Mouse (Mus musculus): Measurements from ENCODE around the gene Atp6v1e2. TPM values are rescaled to one million over a fixed set of nuclear protein-coding genes. Genes with fewer than 3 reads are reported as not detected.
A peak's percentile ranks its signal among the peaks of the same experiment; 100 is the strongest.

Gene Atp6v1e2
- total RNA-seq, 2 experiments from 2014 or later = not detected

- DNase-seq = no peak
- intact Hi-C loops (cut with DNase I) = no loop called here
Observed at GRCm38 (mm10) chr17:86966040-86966439, 18.3 kb upstream of the Atp6v1e2 start.

- intact Hi-C loops (cut with DNase I) = no loop called here
- DNase-seq = no peak
Observed at GRCm38 (mm10) chr17:86965121-86965520, 17.4 kb upstream of the Atp6v1e2 start.

GRCm38 (mm10) chr17:86964502-86964901 is 16.8 kb upstream of the Atp6v1e2 start:
- intact Hi-C loops (cut with DNase I) = loop anchor here (5.0 kb wide), 1 partner anchor 143 kb away; the partner anchor contains the start of gene Socs5

GRCm38 (mm10) chr17:86964041-86964440 is 16.3 kb upstream of the Atp6v1e2 start:
- intact Hi-C loops (cut with DNase I) = loop anchor here (5.0 kb wide), 1 partner anchor 143 kb away; the partner anchor contains the start of gene Socs5
- DNase-seq = no peak

More at GRCm38 (mm10) chr17:86964502-86964901, 16.8 kb upstream of the Atp6v1e2 start:
- peak; percentile 79 to 81 for DNase-seq

GRCm38 (mm10) chr17:86963586-86963902 is 15.8 kb upstream of the Atp6v1e2 start:
- DNase-seq = peak in 1 of 2 experiments; percentile 47
- intact Hi-C loops (cut with DNase I) = loop anchor here (2.0 to 5.0 kb wide), 3 partner anchors 61 to 144 kb away; partner anchors contain the start of genes Cript, Pigf and Socs5

- intact Hi-C loops (cut with DNase I) = loop anchor here (2.0 to 5.0 kb wide), 3 partner anchors 62 to 144 kb away; partner anchors contain the start of genes Cript, Pigf and Socs5
- DNase-seq = peak; percentile 91 to 94
Observed at GRCm38 (mm10) chr17:86962894-86963585, 15.3 kb upstream of the Atp6v1e2 start, which contains the start of gene Rhoq. TSS of gene Rhoq (plus strand) at chr17:86963082.

- intact Hi-C loops (cut with DNase I) = loop anchor here (2.0 to 5.0 kb wide), 3 partner anchors 62 to 145 kb away; partner anchors contain the start of genes Cript, Pigf and Socs5
- DNase-seq = peak; percentile 87 to 90
Observed at GRCm38 (mm10) chr17:86962297-86962893, 14.7 kb upstream of the Atp6v1e2 start.

- peak; percentile 64 to 72 for DNase-seq
- intact Hi-C loops (cut with DNase I) = loop anchor here (5.0 kb wide), 1 partner anchor 146 kb away; the partner anchor contains the start of gene Socs5
Observed at GRCm38 (mm10) chr17:86961301-86961841, 13.7 kb upstream of the Atp6v1e2 start.

GRCm38 (mm10) chr17:86957968-86958367 is 10.3 kb upstream of the Atp6v1e2 start:
- intact Hi-C loops (cut with DNase I) = no loop called here
- DNase-seq = no peak

GRCm38 (mm10) chr17:86957239-86957638 is 9.5 kb upstream of the Atp6v1e2 start:
- DNase-seq = no peak
- intact Hi-C loops (cut with DNase I) = no loop called here

- peak; percentile 51 to 55 for DNase-seq
- intact Hi-C loops (cut with DNase I) = no loop called here
Observed at GRCm38 (mm10) chr17:86948801-86949200, 1.1 kb upstream of the Atp6v1e2 start.

- DNase-seq = no peak
- intact Hi-C loops (cut with DNase I) = no loop called here
Observed at GRCm38 (mm10) chr17:86946078-86946477, 1.6 kb downstream of the Atp6v1e2 start.

- DNase-seq = no peak
- intact Hi-C loops (cut with DNase I) = no loop called here
Observed at GRCm38 (mm10) chr17:86943158-86943557, 4.5 kb downstream of the Atp6v1e2 start.

- intact Hi-C loops (cut with DNase I) = no loop called here
- no peak for DNase-seq
Observed at GRCm38 (mm10) chr17:86942112-86942511, 5.6 kb downstream of the Atp6v1e2 start.

GRCm38 (mm10) chr17:86938683-86939082 is 9.0 kb downstream of the Atp6v1e2 start:
- intact Hi-C loops (cut with DNase I) = no loop called here
- no peak for DNase-seq

- intact Hi-C loops (cut with DNase I) = no loop called here
- peak; percentile 81 to 86 for DNase-seq
Observed at GRCm38 (mm10) chr17:86937497-86938155, 10.1 kb downstream of the Atp6v1e2 start.

GRCm38 (mm10) chr17:86937064-86937463 is 10.6 kb downstream of the Atp6v1e2 start:
- DNase-seq = no peak
- intact Hi-C loops (cut with DNase I) = no loop called here

- DNase-seq = no peak
- intact Hi-C loops (cut with DNase I) = no loop called here
Observed at GRCm38 (mm10) chr17:86932896-86933295, 14.8 kb downstream of the Atp6v1e2 start.

GRCm38 (mm10) chr17:86929981-86930380 is 17.7 kb downstream of the Atp6v1e2 start:
- DNase-seq = no peak
- intact Hi-C loops (cut with DNase I) = no loop called here

- no peak for DNase-seq
- intact Hi-C loops (cut with DNase I) = no loop called here
Observed at GRCm38 (mm10) chr17:86929355-86929754, 18.3 kb downstream of the Atp6v1e2 start.

- no peak for DNase-seq
- intact Hi-C loops (cut with DNase I) = no loop called here
Observed at GRCm38 (mm10) chr17:86926836-86927235, 20.9 kb downstream of the Atp6v1e2 start.
